Mouse (Mus musculus) kidney, postnatal 25 days (tissue): ENCODE measurements around the gene Pick1.
"Not testable (repeated sequence)": the region's sequence is repeated elsewhere in the genome, so short reads cannot be mapped to it uniquely, and the experiment has no call there.

Experiments
- DNase-seq, 2 experiments: peaks; one replicate each; pipeline ENCODE4 v3.0.0; 2021; ENCODE audit warnings: mixed read lengths in 2 of 2

The Pick1 gene

DNA sequence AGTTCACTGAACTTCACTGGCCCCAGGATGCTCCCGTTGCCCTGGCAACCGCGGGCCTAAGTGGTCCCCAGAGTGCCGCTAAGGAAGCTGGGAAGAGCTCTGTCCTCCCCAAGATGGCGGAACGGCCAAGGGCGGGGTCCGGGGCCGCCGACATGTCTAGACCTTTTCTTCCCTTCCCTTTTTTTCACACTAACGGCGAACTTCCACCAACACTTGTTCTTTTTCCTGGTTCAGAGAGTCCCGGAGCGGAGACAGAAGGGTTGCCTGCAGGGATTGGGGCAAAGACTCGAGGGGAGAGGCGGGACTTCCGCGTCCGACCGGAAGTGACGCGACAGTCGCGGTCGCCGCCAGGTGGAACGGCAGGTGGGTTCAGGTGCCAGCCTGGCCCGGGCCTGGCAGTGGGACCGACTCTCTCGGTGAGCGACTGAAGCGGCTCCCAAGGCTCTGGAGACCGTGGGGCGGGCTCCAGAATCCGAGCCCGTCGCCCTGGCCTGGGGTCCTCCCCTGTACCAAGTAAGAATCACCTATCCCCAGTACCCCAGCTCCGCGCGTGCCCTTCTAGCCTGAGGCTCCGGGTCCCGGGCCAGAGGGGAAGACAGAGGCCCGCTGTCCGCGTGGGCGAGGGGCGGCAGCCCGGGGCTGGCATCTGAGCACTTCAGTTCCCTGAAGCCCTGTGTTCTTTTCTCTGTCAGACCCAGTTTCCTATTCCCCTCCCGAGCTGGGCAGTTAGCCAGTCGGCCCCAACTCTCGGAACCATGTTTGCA is at the start of gene Pick1, which contains the start of gene Gm49486:
Gene Pick1 (plus strand): TSS at position 116 of the 764 bp plus-strand sequence.
Gene Gm49486 (plus strand): TSS at position 334 of the 764 bp plus-strand sequence.
- DNase-seq = peak; percentile 92 to 95

DNA sequence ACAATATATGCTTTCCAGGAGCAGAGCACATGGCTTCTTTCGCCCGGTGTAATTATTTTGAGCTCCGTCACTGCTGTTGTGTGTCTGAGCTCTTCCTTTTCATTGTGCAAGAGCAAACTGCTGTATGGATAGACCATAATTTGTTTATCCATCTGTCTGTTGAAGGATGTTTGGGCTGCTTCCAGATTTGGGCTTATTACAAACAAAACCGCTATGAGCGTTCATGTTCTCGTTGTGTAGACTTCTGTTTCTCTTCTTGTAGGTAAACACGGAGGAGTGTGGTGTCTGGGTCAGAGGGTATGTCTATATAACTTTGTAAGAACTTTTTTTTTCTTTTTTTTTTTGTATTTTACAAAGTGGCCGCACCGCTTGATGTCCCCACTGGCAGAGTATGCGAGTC is 43.8 kb upstream of the Pick1 start:
- no peak for DNase-seq

DNA sequence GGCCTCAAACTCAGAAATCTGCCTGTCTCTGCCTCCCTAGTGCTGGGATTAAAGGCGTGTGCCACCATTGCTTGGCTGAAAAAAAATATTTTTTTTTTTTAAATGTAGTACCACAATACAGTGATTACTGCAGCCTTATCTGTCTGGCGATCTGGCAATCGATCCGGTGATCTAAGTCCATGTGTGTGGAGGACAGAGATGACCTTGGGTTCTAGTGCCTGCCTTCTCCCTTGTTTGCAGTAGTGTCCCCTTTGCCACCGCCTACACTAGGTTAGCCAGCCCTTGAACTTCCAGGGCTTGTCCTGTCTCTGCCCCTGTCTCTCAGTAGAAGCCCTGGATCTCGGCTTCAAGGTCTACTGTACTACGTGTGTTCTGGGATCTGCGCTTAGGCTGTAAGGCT is 41.2 kb upstream of the Pick1 start:
- DNase-seq = no peak

DNA sequence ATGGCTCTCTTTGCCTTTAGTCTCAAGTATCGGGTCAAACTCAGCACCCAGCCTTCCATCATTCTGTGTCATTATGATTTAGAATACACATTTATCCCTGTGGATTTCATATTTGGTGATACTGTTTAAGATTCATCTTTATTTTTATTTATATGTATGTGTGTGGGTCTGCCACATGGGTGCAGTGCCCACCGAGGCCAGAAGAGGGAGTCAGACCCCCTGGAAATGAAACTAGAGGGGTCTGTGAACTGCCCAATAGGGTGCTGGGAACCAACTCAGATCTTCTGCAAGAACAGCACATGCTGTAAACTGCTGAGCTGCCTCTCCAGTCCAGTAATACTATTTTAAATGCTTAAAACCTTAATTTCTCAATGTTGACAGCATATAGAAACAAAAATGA is 37.5 kb upstream of the Pick1 start:
- no peak for DNase-seq

DNA sequence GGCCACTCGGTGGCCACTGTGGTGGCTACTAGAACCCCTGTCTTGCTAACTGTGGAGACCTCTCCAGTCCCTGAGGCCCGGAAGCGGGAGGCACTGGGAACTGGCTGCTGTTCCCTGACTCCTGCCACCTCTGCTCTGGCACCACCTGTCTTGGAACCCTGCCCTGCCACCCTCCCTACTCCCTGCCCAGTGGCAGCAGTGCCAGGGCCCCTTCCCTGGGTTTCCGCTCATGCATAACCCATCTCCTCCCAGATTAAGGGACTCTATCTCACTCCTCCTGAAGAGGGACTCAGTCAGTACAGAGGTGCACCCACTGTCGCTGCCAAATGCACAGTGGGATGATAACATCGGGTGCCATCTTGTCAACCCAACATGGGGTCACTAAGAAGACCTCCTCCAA is 36.5 kb upstream of the Pick1 start:
- DNase-seq = no peak

DNA sequence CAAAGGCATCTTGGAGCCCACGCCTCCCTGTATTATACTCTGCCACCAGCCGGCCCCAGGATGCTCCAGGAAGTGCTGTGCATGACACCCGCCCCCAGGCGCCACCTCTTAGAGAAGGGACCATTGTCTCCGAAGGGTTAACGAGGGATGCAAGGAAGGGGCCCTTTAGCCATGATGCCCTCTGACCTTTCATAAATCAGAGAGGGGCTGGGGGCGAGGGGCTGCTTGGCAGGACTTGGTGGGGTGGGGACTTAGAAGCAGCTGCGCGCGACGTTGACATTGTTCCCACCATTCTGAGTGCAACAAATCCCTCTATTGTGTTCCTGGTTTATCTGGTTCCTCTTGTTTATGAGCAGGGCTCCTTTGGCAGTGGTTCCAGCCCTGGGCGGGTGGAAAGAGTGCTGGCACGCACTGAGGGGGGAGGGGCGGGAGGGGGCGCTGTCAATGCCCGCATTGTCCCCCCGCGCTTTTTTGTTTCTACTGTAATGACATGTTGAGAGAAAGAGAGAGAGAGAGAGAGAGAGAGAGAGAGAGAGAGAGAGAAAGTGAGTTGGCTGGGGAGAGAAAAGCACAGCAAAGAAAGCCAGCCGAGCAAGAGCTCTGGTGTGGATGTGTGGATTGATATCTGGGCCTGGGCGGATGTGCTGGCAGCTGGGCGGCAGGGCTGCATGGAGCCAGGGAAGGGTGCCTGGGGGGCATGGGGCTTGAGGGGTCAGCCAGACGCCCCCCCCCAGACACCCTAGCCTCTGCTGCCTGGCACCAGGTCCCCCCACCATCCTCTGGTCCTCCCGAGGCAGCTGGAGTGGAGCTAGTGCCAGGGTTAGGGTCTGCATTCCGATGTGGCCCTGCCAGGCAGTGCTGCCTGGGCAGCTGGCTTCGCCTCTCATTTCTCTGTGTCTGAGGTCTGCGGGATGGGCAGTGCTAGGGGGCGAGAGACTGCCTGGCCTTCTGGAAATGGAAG is 35.8 kb upstream of the Pick1 start:
- DNase-seq = no peak

DNA sequence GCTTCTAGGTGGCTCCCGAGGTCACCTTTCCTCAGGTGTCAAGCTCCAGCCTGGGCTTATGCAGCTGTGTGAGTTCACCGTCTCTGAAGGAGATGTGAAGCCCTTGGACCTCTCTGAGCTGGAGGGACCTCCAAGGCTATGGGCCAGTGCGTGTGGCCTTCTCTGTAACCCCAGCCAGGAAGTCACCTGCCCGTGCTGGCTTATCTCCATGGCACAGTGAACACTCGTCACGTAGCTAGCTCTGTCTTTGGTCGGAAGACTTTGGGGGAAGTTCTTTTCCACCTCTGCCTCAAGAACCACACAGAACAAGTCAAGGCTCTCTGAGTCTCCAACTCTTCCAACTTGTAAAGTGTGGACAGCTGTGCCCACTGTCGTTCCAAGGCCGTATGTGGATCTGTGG is 34.9 kb upstream of the Pick1 start:
- DNase-seq = no peak

DNA sequence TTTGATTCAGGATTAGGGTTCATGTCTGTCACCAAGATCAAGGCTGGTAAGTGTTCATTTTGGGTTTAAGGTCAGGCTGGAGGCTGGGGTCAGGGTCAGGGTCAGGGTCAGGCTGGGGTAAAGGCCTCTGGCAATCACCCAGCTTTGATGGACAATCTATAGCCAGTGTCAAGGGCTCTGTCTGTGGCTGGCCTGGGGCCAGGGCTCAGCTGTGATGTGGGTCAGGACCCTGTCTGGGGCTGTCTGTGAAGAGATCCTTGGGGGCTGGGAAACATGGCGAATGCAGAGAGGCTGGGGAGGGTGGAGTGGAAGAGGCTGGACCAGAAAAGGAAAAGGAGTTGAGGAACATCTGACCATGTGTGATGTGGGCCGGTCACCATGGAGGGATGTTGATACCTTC is 34.0 kb upstream of the Pick1 start:
- DNase-seq = no peak

DNA sequence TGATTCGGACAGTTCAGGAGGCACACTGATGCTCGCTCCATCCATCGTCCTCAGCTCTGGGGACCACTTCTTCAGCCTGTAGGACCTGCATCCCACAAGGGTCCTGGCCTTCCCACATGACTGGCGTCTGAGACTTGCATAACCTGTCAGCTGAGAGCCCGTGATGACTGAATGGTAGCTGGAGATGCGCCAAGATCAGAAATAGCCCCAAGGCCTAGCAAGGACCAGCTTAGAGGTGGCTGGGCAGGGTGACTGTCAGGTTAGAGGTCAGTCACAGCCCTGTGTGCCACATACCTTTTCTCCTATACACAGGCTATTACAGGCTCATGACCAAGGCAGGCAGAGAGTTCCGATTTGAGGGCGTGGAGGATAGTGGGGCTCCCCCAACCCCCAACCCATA is 33.5 kb upstream of the Pick1 start:
- no peak for DNase-seq

DNA sequence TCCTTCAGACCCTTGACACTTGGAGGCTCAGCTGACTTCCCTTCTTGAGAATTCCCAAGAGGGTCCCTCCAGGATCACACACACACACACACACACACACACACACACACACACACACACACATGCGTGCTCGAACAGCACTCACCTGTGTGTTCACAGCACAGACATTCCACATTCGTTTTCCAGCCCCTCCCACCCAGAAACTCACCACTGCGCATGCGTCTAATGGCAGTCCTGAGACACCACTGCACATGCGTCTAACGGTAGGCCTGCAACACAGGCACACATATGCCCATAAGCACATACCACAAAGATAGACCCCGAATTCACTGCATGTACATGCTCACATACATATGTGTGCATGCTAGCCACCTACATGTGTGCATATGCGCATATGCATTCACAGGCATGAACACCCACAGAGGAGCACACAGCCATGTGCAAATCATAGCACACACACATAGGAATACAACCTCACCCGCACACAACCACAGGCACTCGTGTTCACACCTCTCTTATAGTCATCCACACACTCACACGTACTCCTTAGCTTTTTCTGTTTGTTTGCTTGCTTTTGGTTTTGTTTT is 29.5 kb upstream of the Pick1 start:
- DNase-seq = no peak

DNA sequence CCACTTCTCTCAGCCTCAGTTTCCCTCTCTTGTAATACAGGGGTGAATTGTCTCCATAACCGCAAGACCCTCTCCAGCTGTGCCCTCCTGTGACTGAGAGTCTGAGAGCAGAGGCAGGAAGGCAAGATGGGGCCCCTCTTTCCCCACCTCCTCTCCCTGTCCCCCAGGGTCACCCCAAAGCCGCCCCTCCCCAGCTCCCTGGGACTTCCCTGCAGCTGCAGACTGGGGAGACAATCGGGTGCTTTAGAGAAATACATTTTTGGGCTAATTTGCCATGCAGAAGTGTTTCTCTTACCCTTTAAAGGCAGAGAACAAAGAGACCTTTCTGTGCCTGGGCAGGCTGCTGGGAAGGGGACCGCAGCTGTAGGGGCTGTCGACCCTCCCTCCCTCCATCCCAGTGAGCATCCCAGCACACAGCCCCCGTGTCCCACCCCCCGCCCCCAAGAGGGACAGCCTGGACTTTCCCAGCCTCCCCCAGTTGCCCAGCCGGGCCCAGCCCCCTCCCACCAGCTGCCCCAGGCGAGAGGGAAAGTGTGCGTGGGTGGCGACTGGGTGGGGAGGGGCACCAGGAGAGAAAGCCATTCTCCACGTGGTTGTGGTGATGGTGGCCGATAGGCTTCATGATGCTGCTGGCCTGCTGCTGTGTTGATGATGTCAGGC is 27.4 kb upstream of the Pick1 start:
- no peak for DNase-seq

DNA sequence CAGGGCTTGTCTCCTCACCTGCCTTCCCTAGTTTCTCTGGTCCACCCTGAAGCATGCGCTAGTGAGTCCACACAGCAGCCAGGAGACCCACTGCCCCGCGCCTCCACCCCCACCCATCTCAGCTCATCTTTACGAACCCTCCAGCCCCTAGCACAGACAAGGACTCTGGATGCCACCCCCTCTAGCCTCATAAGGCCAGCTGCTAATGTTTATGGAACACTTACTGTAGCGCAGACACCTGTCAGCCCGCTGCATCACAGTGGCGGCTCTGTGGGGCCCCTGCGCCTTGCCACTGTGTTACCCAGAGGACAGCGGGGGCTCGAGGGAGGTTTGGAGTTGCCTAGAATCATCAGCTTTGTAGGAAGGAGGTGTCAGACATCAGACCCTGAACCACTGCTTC is 26.4 kb upstream of the Pick1 start:
- no peak for DNase-seq

DNA sequence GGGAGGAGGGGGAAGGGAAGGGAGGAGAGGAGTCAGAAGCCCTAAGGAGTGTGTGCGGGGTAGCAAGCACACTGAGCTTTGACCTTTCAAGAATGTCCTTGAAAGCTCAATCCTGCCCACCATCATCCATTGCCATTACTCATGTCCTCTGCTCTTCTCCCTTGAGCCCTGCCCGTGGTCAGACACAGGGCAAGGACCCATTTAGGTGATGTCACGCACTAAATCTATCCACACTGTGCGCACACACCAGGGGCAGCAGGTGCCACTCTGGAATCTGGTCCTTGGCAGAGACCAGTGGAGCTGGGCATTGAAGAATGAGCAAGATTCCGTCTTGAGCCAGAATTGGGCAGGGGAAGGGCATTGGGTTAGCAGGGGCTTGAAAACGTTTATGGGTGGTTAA is 20.8 kb upstream of the Pick1 start:
- DNase-seq = no peak

DNA sequence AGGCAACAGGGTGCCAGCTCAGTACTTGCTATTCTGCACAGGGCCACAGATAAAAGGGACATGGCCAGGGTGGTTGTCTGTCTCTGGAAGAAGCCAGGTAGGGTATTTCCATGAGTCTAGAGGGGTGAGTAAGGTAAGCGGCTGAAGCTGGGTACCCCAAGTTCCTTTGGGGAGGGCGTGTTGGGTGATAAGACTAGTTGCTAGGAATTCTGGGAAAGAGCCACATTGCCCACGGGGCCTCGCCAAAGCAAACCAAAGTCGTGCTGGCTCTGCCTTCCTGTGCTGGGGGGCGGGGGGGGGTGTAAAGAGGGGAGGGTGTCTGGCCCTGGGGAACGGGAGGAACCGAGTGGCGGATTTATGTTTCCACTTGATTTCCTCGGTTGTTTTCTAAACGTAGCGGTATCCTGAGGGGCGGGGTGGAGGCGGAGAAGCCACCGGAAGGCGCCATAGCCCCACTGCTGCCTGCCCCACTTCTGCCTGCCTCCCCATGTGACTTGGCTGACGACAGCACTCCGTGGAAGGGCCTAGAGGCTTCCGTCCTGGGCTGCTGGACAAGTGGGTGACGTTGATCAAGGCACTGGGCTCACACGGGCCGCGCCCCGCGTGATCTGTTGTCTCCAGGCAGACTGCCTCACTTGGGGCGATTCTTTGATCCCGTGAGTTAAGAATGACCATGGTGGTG is 20.1 kb upstream of the Pick1 start:
- DNase-seq = peak; percentile 60 to 88

DNA sequence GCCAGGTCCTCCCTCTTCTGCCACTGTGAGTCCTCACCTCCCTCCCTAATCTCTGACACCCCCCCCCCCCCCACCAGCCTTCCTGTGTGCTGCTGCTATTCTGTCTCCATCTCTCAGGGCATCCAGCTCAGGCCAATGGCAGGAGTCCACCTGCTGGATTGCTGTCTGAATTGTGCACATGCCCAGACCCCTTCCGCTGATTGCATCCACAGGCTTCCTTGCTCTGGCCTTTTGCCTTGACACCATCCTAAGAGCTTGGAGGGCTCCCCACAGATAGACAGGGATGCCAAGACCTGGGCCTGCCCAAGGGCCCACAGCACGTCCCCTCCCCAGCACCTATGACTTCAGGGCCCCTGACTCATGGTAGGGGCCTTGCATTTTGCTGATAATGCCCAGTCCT is 18.6 kb upstream of the Pick1 start:
- no peak for DNase-seq

DNA sequence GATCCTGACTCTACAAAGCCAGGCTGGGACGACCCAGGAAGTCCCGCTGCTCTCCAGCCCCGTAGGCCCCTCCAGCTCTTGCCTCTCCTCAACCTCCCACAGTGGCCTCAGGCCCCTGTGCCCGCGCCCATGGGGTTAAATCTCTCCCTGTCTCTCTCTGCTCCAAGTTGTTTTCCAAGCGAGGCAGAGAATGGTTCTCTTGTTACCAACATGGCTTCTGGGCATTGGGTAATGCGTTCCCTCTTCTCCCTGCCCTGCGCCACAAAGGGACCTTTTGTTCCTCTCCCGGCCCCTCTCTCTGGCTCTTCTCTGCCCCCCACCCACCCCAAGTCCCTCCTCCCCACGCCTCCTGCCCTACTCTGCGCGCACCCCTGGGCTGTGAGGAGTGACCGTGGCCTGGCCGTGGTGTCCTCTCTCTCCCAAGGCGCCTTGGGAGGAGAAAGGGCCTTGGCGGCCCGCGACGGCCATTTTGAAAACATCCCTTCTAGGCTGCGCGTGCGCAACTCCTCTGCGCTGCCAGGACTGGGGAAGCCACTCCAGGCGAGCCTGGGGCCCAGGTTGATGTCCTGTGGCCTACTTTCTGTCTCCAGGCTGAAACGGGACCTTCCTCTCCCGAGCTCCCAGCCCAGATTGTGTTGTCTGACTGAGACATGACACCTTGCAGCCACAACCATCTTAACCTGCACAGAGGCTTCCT is 16.1 kb upstream of the Pick1 start:
- no peak for DNase-seq

DNA sequence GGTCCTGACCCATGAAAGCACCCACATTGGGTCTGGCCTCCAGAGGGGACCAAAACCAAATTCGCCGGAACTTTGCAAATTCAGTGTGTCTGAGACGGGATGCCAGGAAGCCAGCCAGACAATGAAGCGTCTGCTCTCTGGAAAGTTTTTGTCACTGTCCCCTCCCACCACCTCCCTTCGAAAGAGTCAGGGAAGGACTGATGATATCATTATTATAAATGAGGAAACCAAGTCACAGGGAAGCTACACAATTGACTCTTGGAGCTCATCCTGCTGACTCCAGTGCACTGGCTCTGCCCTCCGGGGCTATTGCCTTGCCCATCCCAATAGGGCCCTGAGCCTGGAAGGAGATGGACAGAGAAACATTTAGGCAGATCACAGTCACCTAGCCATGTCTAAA is 15.4 kb upstream of the Pick1 start:
- no peak for DNase-seq

DNA sequence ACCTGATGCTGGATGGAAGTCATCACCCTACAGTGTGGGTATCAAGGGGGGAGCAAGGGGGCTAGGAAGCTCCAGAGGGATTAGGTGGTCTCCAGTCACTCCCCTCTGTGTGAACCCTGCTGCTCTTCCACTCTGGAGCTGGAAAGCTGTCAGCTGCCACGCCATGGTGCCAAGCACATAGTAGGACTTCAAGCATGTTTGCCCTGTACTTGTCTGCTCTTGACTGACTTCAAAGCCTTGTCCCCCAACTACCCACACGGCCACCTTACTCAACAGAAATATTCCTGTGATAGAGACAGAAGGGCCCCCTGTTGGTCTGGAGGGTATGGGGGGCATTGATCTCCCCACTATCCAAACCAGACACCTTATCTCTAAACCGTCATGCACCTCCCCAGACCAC is 12.8 kb upstream of the Pick1 start:
- no peak for DNase-seq

DNA sequence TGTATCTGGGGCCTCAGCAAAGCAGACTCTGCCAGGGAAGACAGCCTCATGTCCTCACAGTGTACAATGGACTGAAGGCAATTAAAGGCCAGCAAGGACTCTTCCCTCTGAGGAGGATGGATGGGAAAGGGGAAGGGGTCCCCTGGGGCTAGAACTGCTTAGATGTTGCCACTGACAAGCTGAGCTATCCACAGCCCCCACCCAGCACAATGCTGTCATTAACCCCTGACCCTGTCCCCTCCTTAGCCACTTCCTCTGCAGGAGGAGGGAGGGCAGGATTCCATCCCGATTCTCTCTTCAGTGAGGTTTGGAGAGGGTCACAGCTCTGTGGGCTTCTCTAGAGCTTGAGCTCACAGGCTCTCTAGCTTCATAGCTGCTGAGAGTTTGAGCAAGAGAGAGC is 9.4 kb upstream of the Pick1 start:
- peak; percentile 22 to 60 for DNase-seq

DNA sequence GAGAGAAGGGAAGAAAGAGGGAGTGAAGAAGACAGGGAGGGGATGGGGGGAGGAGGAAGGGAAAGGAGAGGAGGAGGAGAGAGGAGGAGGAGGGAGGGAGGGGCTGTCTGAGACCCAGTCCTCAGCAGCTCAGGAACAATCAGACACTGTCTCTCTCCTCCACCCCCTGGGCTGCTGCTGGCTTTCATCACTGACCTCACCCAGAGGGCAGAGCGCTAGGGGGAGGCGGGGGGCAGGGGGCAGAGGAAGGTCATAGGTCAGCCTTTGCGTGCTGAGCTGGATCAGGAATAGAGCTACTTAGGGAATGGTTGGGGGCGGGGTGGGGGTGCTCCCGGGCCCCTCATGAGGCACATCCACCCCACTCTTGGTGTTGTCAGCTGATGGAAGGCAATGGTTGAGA is 5.3 kb upstream of the Pick1 start:
- DNase-seq = no peak

DNA sequence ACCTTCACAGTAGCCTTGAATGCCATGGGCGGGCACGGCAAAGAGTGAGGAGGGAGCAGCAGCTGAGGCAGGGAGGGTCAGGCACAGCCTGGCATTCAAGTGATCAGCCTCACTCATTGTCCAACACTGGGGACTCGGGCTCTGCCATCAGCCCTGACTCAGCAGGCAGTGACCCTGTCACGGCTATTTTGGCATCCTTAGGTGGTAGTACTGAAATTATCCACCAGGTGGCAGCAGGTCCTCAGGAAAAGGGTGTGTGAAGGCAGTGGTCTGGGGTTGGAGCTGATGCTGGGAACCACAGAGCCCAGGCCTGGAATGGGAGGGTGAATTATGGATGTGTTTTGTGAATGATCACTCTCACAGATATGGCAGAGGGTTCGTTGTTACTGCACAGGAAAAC is 4.3 kb upstream of the Pick1 start:
- peak; percentile 84 to 90 for DNase-seq

DNA sequence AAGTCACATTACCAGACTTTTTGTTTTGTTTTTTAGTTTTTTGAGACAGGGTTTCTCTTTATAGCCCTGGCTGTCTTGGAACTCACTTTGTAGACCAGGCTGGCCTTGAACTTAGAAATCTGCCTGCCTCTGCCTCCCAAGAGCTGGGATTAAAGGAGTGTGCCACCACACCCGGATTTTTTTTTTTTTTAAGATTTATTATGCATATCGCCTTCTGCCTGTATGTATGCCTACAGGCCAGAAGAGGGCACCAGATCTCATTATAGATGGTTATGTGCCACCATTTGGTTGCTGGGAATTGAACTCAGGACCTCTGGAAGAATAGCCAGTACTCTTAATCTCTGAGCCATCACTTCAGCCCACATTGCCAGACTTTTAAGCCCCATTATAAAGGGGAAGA is 3.2 kb upstream of the Pick1 start:
- not testable (repeated sequence) for DNase-seq
